Mouse (Mus musculus) heart, adult 10 weeks (tissue): ENCODE data around the gene Igsf21. TPM values are rescaled to one million over a fixed set of nuclear protein-coding genes. Genes with fewer than 3 reads are reported as not detected.

ENCODE experiments used
- polyA plus RNA-seq: library from polyadenylated mRNA; stranded (reverse); fragments of 350-450 nt; fragmentation: Illumina TruSeq; extraction: RNeasy Lipid Tissue Mini Kit (QIAGEN cat#74804); gene quantifications from one replicate; pipeline ENCODE4 v1.2.3, GENCODE M21; 2014; ENCODE audit warnings: low read depth, low replicate concordance

Gene Igsf21
- polyA plus RNA-seq, result not detected

DNA sequence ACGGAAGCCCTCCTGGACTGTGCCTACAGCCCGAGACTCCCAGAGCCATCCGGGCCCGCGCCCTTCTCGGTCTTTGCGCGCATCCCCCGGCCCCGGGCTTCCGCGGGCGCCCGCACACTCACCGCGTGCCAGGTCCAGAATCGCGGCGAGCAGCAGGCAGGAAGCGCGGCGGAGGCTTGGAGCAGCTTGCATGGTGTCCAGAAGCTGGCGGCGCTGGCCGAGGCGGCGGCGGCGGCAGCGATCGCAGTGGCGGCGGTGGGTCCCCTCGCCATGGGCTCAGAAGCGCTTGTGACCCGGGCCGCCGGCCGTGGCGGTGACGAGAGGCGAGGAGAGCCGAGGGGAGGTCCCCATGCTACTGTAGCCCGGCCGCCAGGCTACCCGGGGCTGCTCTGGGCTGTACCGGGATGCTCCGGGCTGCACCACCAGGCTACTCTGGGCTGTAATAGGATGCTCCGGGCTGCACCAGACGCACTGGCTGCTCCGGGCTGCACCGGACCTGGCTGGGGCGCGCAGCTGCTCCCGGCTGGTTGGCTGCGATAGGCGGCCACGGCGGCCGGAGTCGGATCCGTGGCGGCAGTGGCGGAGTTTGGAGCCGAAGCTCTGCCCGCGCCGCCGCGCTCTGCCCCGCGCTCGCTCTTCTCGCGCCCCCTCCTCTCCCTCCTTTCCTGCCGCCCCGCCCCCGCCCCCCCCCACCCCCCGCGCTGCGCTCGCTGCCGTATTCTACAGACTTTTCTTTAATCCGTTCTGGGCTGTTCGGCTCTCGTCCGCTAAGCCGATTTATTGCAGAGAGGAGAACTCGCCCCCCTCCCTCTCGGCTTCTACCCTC lies at the start of gene Igsf21:
Igsf21 (minus strand) TSS at position 605 of the 826 bp plus-strand sequence.

